Mouse (Mus musculus) myocyte (in vitro differentiated cells): Measurements from ENCODE around the gene Dao.

Experiments
- E2F4 ChIP-seq: IDR thresholded peaks from one replicate; pipeline ENCODE4 v1.6.1; 2011; ENCODE audit warnings: mild to moderate bottlenecking, control low read depth, moderate library complexity; ENCODE audit not compliant: insufficient read depth
- MAX ChIP-seq: IDR thresholded peaks from one replicate; pipeline ENCODE4 v1.6.1; 2011; ENCODE audit warnings: low read depth, mild to moderate bottlenecking, control low read depth
- MYOG ChIP-seq, 3 experiments: IDR thresholded peaks; one replicate each; pipeline ENCODE4 v1.6.1; 2011; ENCODE audit warnings: control low read depth in 2 of 3, low read depth in 2 of 3, mild to moderate bottlenecking in 2 of 3; ENCODE audit not compliant: insufficient read length in 2 of 3, control insufficient read depth in 1 of 3, insufficient read depth in 1 of 3
- POLR2A ChIP-seq: IDR thresholded peaks from one replicate; pipeline ENCODE4 v1.6.1; 2011; ENCODE audit warnings: low read depth, mild to moderate bottlenecking, control low read depth, moderate library complexity; ENCODE audit not compliant: insufficient read length
- TCF12 ChIP-seq: IDR thresholded peaks from one replicate; pipeline ENCODE4 v1.6.1; 2011; ENCODE audit warnings: mild to moderate bottlenecking, control low read depth; ENCODE audit not compliant: poor library complexity, insufficient read depth, severe bottlenecking
- TCF3 ChIP-seq: IDR thresholded peaks from one replicate; pipeline ENCODE4 v1.6.1; 2011; ENCODE audit warnings: low read depth, control low read depth; ENCODE audit not compliant: insufficient read length

DNA sequence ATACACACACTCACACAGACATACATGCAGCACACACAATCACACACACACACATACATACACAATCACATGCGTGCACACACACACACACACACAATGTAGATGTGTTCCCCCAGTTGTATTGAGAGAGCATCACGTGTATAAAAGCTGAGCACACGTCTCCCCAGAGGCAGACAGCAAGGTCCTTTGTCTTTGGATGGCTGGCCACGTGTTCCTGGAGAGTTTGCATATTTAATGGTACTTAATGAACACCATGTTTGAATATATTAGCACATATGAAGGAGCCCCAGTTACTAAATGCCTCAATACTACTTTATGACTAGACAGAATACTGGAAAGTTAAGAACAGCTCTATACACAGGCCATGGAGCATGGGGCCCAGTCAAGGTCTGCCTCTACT lies 60.5 kb downstream of the Dao start:
- TF ChIP-seq MAX (no peak), POLR2A (no peak), TCF3 (no peak), MYOG (IDR thresholded peaks at IDR 0.05; ENCODE audit: control insufficient read depth in 1 of 3, insufficient read depth in 1 of 3, insufficient read length in 2 of 3, low read depth in 2 of 3) (no peak), TCF12 (no peak), E2F4 (no peak)
